Mouse (Mus musculus): ENCODE measurements around the gene Heyl. TPM values are rescaled to one million over a fixed set of nuclear protein-coding genes. Genes with fewer than 3 reads are reported as not detected.

Heyl gene
- polyA plus RNA-seq, 1 experiment from 2014 or later: 13.0 TPM

- Histone ChIP-seq H3K4me2 (no peak overlapping the region), H3K27ac (no peak overlapping the region), H3K4me3 (no peak overlapping the region), H3K9ac (no peak overlapping the region), H3K27me3 (peaks cover 39% of the 10 kb centered on the region), H3K4me1 (replicated peaks) (no peaks in the 10 kb centered on the region), H3K9me3 (replicated peaks) (no peaks in the 10 kb centered on the region), H3K36me3 (no peaks in the 10 kb centered on the region)
- ATAC-seq (replicated peaks; ENCODE audit: insufficient number of reproducible peaks, insufficient read depth, low FRiP score, low read depth): no peak
- 70% methylated on average over 2 of the region's 2 CpGs for WGBS
Measured at GRCm38 (mm10) chr4:123212330-123212729, 21.0 kb upstream of the Heyl start.

GRCm38 (mm10) chr4:123213975-123214374, 19.4 kb upstream of the Heyl start:
- H3K27ac ChIP-seq: no peak overlapping the region
- H3K9me3 ChIP-seq (replicated peaks): no peaks in the 10 kb centered on the region
- H3K4me2 ChIP-seq: no peak overlapping the region
- H3K36me3 ChIP-seq: no peaks in the 10 kb centered on the region
- 92% methylated on average over 9 of the region's 9 CpGs for WGBS
- ATAC-seq (replicated peaks; ENCODE audit: insufficient number of reproducible peaks, insufficient read depth, low FRiP score, low read depth): no peak
- no peaks in the 10 kb centered on the region for H3K4me1 ChIP-seq (replicated peaks)
- H3K4me3 ChIP-seq: no peak overlapping the region
- no peak overlapping the region for H3K9ac ChIP-seq
- peaks cover 37% of the 10 kb centered on the region for H3K27me3 ChIP-seq

DNA sequence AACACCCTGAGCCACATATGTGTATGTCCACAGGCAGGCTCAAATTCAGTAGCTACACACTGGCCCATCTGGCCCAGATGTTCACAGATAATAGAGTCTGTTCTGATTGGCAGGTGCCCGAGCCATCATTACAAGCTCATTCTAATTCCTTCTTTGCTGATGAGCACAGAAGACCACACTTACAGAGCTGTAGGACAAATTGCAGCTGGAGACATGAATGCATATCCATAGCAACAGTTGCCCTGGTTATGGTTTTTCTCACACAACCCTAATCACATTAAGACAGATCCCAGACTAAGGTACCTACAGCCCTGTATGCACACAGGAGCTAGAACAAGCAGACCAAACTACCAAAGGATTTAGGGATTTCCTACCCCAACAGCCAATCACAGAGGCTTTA, 18.0 kb upstream of the Heyl start:
- H3K4me1 ChIP-seq (replicated peaks): peaks cover 6% of the 10 kb centered on the region
- H3K9me3 ChIP-seq (replicated peaks): no peaks in the 10 kb centered on the region
- H3K27me3 ChIP-seq: peaks cover 35% of the 10 kb centered on the region
- H3K27ac ChIP-seq: no peak overlapping the region
- no peak for ATAC-seq (replicated peaks; ENCODE audit: insufficient number of reproducible peaks, insufficient read depth, low FRiP score, low read depth)
- WGBS: 73% methylated on average over 1 of the region's 1 CpGs
- no peak overlapping the region for H3K4me3 ChIP-seq
- no peak overlapping the region for H3K4me2 ChIP-seq
- H3K9ac ChIP-seq: no peak overlapping the region
- no peaks in the 10 kb centered on the region for H3K36me3 ChIP-seq

- Histone ChIP-seq H3K4me2 (no peak overlapping the region), H3K27ac (no peak overlapping the region), H3K4me3 (no peak overlapping the region), H3K9ac (no peak overlapping the region), H3K36me3 (no peaks in the 10 kb centered on the region), H3K4me1 (replicated peaks) (peaks cover 7% of the 10 kb centered on the region), H3K9me3 (replicated peaks) (no peaks in the 10 kb centered on the region), H3K27me3 (peaks cover 31% of the 10 kb centered on the region)
- 20% methylated on average over 1 of the region's 1 CpGs for WGBS
- ATAC-seq (replicated peaks; ENCODE audit: insufficient number of reproducible peaks, insufficient read depth, low FRiP score, low read depth): no peak
Measured at GRCm38 (mm10) chr4:123216782-123217181, 16.6 kb upstream of the Heyl start.

GRCm38 (mm10) chr4:123219720-123220357, 13.5 kb upstream of the Heyl start:
- H3K4me1 ChIP-seq (replicated peaks): peaks cover 8% of the 10 kb centered on the region
- peak; percentile 77 for ATAC-seq (replicated peaks; ENCODE audit: insufficient number of reproducible peaks, insufficient read depth, low FRiP score, low read depth)
- no peaks in the 10 kb centered on the region for H3K36me3 ChIP-seq
- H3K9ac ChIP-seq: no peak overlapping the region
- peaks cover 16% of the 10 kb centered on the region for H3K27me3 ChIP-seq
- H3K4me3 ChIP-seq: no peak overlapping the region
- no peaks in the 10 kb centered on the region for H3K9me3 ChIP-seq (replicated peaks)
- H3K4me2 ChIP-seq: no peak overlapping the region
- H3K27ac ChIP-seq: peak overlapping the region; percentile 5; the same call in 1 of the 2 replicates
- WGBS: 62% methylated on average over 15 of the region's 15 CpGs

DNA sequence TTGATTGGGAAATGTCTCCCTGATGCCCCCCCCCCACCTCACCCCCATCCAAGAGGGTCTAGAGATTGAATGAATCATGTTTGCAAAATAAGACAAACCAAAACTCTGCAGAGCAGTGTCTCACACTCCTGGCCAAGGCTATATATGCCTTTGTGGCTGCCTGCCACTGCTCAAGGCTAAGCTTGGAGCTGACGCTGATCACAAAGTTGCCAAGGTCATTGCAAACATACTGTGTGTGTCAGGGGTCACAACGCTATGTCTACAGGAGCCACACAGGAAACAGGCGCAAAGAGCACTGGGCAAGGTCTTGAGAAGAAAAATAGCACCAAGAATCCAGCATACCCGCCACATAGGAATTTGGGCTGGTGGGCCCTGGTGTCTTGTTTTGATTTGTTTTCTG, 12.7 kb upstream of the Heyl start:
- Histone ChIP-seq H3K4me2 (no peak overlapping the region), H3K9me3 (replicated peaks) (no peaks in the 10 kb centered on the region), H3K27ac (peak overlapping the region; percentile 5; the same call in 1 of the 2 replicates), H3K36me3 (no peaks in the 10 kb centered on the region), H3K4me1 (replicated peaks) (peaks cover 12% of the 10 kb centered on the region), H3K27me3 (peaks cover 15% of the 10 kb centered on the region), H3K9ac (no peak overlapping the region), H3K4me3 (no peak overlapping the region)
- ATAC-seq (replicated peaks; ENCODE audit: insufficient number of reproducible peaks, insufficient read depth, low FRiP score, low read depth): no peak
- WGBS: 62% methylated on average over 4 of the region's 4 CpGs

DNA sequence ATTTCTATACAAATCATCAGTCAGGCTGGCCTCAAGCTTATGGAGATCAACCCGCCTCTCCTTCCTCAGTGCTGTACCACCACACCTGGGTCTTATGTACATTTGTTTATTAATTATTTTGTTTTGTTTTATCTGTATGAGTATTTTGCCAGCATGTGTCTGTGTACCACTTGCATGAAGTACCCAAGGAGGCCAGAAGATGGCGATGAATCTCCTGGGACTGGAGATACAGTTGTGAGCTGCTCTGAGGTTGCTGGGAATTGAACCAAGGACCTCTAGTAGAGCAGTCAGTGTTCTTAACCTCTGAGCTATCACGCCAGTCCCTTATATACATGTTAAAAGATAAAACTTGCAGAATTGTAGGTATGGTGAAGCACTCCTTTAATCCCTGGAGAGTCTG, 10.0 kb upstream of the Heyl start:
- Histone ChIP-seq H3K4me1 (replicated peaks) (peaks cover 37% of the 10 kb centered on the region), H3K4me3 (no peak overlapping the region), H3K9ac (no peak overlapping the region), H3K36me3 (no peaks in the 10 kb centered on the region), H3K4me2 (no peak overlapping the region), H3K27me3 (peaks cover 7% of the 10 kb centered on the region), H3K27ac (no peak overlapping the region), H3K9me3 (replicated peaks) (no peaks in the 10 kb centered on the region)
- 61% methylated on average over 3 of the region's 3 CpGs for WGBS
- no peak for ATAC-seq (replicated peaks; ENCODE audit: insufficient number of reproducible peaks, insufficient read depth, low FRiP score, low read depth)

GRCm38 (mm10) chr4:123225718-123226403, 7.5 kb upstream of the Heyl start:
- no peak overlapping the region for H3K4me3 ChIP-seq
- H3K4me1 ChIP-seq (replicated peaks): peaks cover 41% of the 10 kb centered on the region
- peak; percentile 37; the same call in 1 of the 2 replicates for ATAC-seq (replicated peaks; ENCODE audit: insufficient number of reproducible peaks, insufficient read depth, low FRiP score, low read depth)
- H3K9me3 ChIP-seq (replicated peaks): no peaks in the 10 kb centered on the region
- H3K27ac ChIP-seq: peak overlapping the region; percentile 25; the same call in 1 of the 2 replicates
- H3K27me3 ChIP-seq: 0 out of 2 replicates have a peak, but pooled peaks cover 6% of the 10 kb centered on the region
- H3K36me3 ChIP-seq: no peaks in the 10 kb centered on the region
- H3K9ac ChIP-seq: no peak overlapping the region
- no peak overlapping the region for H3K4me2 ChIP-seq
- 35% methylated on average over 10 of the region's 10 CpGs for WGBS

DNA sequence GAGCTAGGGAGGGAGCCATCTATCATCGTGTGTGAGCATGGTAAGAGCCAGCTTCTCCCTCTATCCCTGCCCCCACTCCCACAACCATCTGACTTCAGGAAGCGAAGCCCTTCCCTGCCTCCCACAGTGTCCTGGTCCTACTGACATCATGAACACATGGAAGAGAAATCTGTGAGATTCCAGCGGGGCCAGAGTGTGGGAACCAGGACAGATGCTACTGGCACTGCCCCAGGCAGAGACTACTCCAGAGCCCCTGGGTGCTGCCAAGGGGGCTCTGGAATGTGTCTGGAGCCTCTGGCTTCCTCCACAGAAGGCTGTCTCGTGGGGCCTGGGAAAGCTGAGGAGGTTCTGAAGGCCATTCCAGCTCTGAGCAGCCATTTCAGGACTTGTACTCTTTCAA, 5.6 kb upstream of the Heyl start:
- Histone ChIP-seq H3K4me1 (replicated peaks) (peaks cover 45% of the 10 kb centered on the region), H3K36me3 (no peaks in the 10 kb centered on the region), H3K4me2 (no peak overlapping the region), H3K27me3 (0 out of 2 replicates have a peak, but pooled peaks cover 6% of the 10 kb centered on the region), H3K27ac (peak overlapping the region; percentile 59), H3K4me3 (no peak overlapping the region), H3K9ac (no peak overlapping the region), H3K9me3 (replicated peaks) (no peaks in the 10 kb centered on the region)
- 20% methylated on average over 4 of the region's 4 CpGs for WGBS
- peak; percentile 54 for ATAC-seq (replicated peaks; ENCODE audit: insufficient number of reproducible peaks, insufficient read depth, low FRiP score, low read depth)

- Histone ChIP-seq H3K4me3 (no peak overlapping the region), H3K27me3 (0 out of 2 replicates have a peak, but pooled peaks cover 6% of the 10 kb centered on the region), H3K9ac (no peak overlapping the region; the same call in 1 of the 2 replicates), H3K9me3 (replicated peaks) (no peaks in the 10 kb centered on the region), H3K36me3 (no peaks in the 10 kb centered on the region), H3K4me1 (replicated peaks) (peaks cover 51% of the 10 kb centered on the region), H3K27ac (peak overlapping the region; percentile 59), H3K4me2 (no peak overlapping the region)
- WGBS: 23% methylated on average over 2 of the region's 2 CpGs
- ATAC-seq (replicated peaks; ENCODE audit: insufficient number of reproducible peaks, insufficient read depth, low FRiP score, low read depth): peak; percentile 27; the same call in 1 of the 2 replicates
Measured at GRCm38 (mm10) chr4:123228270-123228669, 5.1 kb upstream of the Heyl start.

DNA sequence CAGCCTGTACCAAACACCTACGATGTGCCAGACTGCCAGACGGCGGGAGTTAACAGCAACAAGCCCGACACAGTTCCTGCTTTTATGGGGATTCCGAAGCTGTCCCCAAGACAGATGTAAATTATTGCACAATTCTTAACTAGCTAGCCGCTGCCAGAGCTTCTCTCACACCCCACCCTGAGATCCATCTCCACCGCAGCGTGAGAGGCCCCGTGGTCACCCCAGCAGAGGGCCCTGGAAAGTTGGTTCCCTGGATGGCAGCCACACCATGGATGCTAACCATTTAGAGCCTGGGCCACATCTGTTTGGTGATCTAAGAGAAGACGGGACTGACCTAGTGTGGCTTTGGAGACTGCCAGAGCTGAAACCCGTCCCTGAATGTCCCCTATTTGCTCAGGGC, 4.2 kb upstream of the Heyl start:
- Histone ChIP-seq H3K4me3 (no peak overlapping the region), H3K4me1 (replicated peaks) (peaks cover 59% of the 10 kb centered on the region), H3K36me3 (no peaks in the 10 kb centered on the region), H3K9ac (no peak overlapping the region), H3K27me3 (0 out of 2 replicates have a peak, but pooled peaks cover 6% of the 10 kb centered on the region), H3K4me2 (no peak overlapping the region), H3K9me3 (replicated peaks) (no peaks in the 10 kb centered on the region), H3K27ac (no peak overlapping the region)
- no peak for ATAC-seq (replicated peaks; ENCODE audit: insufficient number of reproducible peaks, insufficient read depth, low FRiP score, low read depth)
- 64% methylated on average over 11 of the region's 11 CpGs for WGBS
